Mouse (Mus musculus): ENCODE results near the gene Rps27a.

The Rps27a gene

GRCm38 (mm10) chr11:29512818-29513535 lies 34.9 kb downstream of the Rps27a start:
- DNase-seq (ENCODE audit: low read depth) = no peak

GRCm38 (mm10) chr11:29509421-29509820 lies 38.5 kb downstream of the Rps27a start:
- no peak for DNase-seq (ENCODE audit: low read depth)

GRCm38 (mm10) chr11:29504899-29505625 lies 42.8 kb downstream of the Rps27a start:
- no peak for DNase-seq (ENCODE audit: low read depth)

- DNase-seq (ENCODE audit: low read depth) = no peak
Measured at GRCm38 (mm10) chr11:29503948-29504893, 43.7 kb downstream of the Rps27a start.

GRCm38 (mm10) chr11:29496962-29497361 lies 50.9 kb downstream of the Rps27a start:
- no peak for DNase-seq (ENCODE audit: low read depth)
